Mouse (Mus musculus): ENCODE measurements around the gene Ptp4a2. TPM values are rescaled to one million over a fixed set of nuclear protein-coding genes. Genes with fewer than 3 reads are reported as not detected.
"Not testable (repeated sequence)": the region's sequence is repeated elsewhere in the genome, so short reads cannot be mapped to it uniquely, and the experiment has no call there.

Ptp4a2 gene
- polyA plus RNA-seq, 1 experiment from 2014 or later, result 272 TPM

DNA sequence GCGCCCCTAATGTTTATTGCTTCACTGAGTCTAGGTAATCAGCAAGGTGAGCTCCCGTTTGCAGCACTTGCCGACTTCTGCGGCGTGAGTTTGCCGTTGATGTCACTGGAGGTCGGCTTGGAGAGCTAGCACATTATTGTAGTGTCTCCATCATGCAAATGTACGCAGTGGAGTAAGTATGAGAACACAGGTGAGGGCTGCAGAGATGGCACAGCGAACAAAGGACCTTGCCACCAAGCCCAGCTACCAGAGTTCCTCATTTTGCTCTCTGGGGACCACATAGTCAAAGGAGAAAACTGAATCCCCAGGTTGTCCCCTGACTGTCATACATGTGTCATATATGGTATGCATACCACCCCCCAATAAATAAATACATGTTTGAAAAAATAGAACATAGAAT lies 49.4 kb downstream of the Ptp4a2 start:
- 88% methylated on average over 9 of the region's 9 CpGs for WGBS
- no peaks in the 10 kb centered on the region for H3K9me3 ChIP-seq (ENCODE audit: low read length)
- peaks cover 6% of the 10 kb centered on the region; the same call in 1 of the 2 replicates for H3K4me1 ChIP-seq (ENCODE audit: insufficient read depth, low read length)
- H3K4me2 ChIP-seq (replicated peaks; ENCODE audit: low read depth, low read length), result no peak overlapping the region
- H3K27me3 ChIP-seq (ENCODE audit: insufficient read depth, low read length), result no peaks in the 10 kb centered on the region
- H3K36me3 ChIP-seq (ENCODE audit: insufficient read depth, low read length), result no peaks in the 10 kb centered on the region
- H3K9ac ChIP-seq (replicated peaks; ENCODE audit: low read length), result no peak overlapping the region
- H3K4me3 ChIP-seq (ENCODE audit: low read length), result no peak overlapping the region
- no peak overlapping the region for H3K27ac ChIP-seq (ENCODE audit: low read length)
- no peak for ATAC-seq (ENCODE audit: low FRiP score, low TSS enrichment)

DNA sequence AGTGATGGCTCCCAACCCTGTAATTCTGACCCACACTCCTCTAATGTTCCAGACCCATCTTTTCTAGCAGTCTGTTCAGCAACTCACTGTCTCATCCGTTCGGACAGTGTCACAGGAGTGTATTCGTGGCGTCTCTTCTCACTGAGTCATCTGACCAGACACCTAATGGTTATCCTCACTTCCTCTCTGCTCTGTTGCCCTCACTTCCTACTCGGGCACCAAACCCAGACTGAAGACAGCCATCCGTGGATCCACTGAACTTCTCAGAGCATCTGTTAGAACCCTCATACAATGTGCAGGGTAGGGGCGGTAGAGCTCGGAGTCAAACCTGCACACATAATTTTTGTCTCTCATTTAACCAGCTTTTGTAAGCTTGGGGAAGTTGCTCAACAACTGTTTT lies 50.4 kb downstream of the Ptp4a2 start:
- Histone ChIP-seq H3K27me3 (ENCODE audit: insufficient read depth, low read length) (no peaks in the 10 kb centered on the region), H3K4me2 (replicated peaks; ENCODE audit: low read depth, low read length) (no peak overlapping the region), H3K4me1 (ENCODE audit: insufficient read depth, low read length) (peaks cover 2% of the 10 kb centered on the region; the same call in 1 of the 2 replicates), H3K4me3 (ENCODE audit: low read length) (no peak overlapping the region), H3K36me3 (ENCODE audit: insufficient read depth, low read length) (no peaks in the 10 kb centered on the region), H3K9me3 (ENCODE audit: low read length) (peaks cover 3% of the 10 kb centered on the region; the same call in 1 of the 2 replicates), H3K9ac (replicated peaks; ENCODE audit: low read length) (no peak overlapping the region), H3K27ac (ENCODE audit: low read length) (no peak overlapping the region)
- 68% methylated on average over 8 of the region's 8 CpGs for WGBS
- no peak for ATAC-seq (ENCODE audit: low FRiP score, low TSS enrichment)

DNA sequence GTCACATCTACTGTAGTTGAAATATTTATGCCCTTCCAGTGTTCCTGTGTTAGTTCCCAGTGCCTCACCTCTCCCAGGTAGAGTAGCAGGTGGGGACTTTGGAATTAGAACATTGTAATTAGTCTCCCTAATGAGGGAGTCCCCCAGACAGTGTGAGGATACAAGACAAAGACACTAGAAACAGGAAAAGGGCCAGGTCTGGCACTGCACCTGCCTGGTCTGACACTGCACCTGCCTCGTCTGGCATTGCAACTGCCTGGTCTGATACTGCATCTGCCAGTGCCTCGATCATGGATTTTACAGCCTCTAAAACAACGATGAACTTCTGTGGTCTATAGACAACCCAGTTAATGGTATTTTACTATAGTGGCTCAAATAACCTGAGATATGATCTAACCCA lies 51.3 kb downstream of the Ptp4a2 start:
- no peak overlapping the region for H3K4me3 ChIP-seq (ENCODE audit: low read length)
- 89% methylated on average over 3 of the region's 3 CpGs for WGBS
- no peak overlapping the region for H3K27ac ChIP-seq (ENCODE audit: low read length)

DNA sequence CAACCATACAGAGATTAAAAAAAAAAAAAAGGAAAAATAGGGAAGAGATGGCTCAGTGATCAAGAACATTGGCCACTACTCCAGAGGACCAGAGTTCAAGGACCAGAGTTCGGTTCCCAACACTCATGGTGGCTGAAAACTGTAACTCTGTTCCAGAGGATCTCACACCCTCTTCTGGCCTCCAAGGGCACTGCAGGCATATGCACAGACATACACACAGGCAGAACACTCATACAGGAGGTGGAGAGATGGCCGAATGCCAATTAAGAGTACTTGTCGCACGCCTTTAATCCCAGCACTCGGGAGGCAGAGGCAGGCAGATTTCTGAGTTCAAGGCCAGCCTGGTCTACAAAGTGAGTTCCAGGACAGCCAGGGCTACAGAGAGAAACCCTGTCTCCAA lies 55.2 kb downstream of the Ptp4a2 start:
- H3K4me2 ChIP-seq (replicated peaks; ENCODE audit: low read depth, low read length); H3K36me3 ChIP-seq (ENCODE audit: insufficient read depth, low read length); H3K27me3 ChIP-seq (ENCODE audit: insufficient read depth, low read length); H3K9me3 ChIP-seq (ENCODE audit: low read length); ATAC-seq (ENCODE audit: low FRiP score, low TSS enrichment); H3K27ac ChIP-seq (ENCODE audit: low read length); H3K4me1 ChIP-seq (ENCODE audit: insufficient read depth, low read length); H3K4me3 ChIP-seq (ENCODE audit: low read length); H3K9ac ChIP-seq (replicated peaks; ENCODE audit: low read length): not testable (repeated sequence)
- 98% methylated on average over 5 of the region's 5 CpGs for WGBS

More for the DNA sequence above, 51.3 kb downstream of the Ptp4a2 start:
- Histone ChIP-seq H3K27me3 (ENCODE audit: insufficient read depth, low read length) (no peaks in the 10 kb centered on the region), H3K4me2 (replicated peaks; ENCODE audit: low read depth, low read length) (no peak overlapping the region), H3K9ac (replicated peaks; ENCODE audit: low read length) (no peak overlapping the region), H3K9me3 (ENCODE audit: low read length) (peaks cover 3% of the 10 kb centered on the region; the same call in 1 of the 2 replicates), H3K4me1 (ENCODE audit: insufficient read depth, low read length) (no peaks in the 10 kb centered on the region), H3K36me3 (ENCODE audit: insufficient read depth, low read length) (no peaks in the 10 kb centered on the region)
- ATAC-seq (ENCODE audit: low FRiP score, low TSS enrichment), result no peak

DNA sequence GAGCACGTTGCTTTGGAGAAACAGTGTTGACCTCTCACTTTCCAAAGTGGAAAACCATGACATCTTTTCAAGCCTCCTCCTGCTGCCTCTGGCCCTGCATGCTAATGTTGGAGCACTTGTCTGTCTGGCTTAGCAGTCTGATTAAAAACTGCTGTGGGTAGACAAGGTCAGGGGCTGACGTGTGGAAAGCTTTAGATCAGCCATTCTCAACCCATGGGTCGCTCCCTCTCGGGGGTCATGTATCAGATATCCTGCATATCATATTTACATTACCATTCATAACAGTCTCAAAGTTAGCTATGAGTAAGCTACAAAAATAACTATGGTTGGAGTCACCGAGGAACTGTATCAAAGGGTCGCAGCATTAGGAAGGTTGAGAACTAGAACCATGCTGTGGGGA lies 57.2 kb downstream of the Ptp4a2 start:
- H3K4me3 ChIP-seq (ENCODE audit: low read length), result no peak overlapping the region
- H3K27ac ChIP-seq (ENCODE audit: low read length), result no peak overlapping the region
- peaks cover 4% of the 10 kb centered on the region; the same call in 1 of the 2 replicates for H3K4me1 ChIP-seq (ENCODE audit: insufficient read depth, low read length)
- WGBS, result 44% methylated on average over 6 of the region's 6 CpGs
- H3K9me3 ChIP-seq (ENCODE audit: low read length), result peaks cover 3% of the 10 kb centered on the region; the same call in 1 of the 2 replicates
- H3K36me3 ChIP-seq (ENCODE audit: insufficient read depth, low read length), result no peaks in the 10 kb centered on the region
- no peak overlapping the region for H3K9ac ChIP-seq (replicated peaks; ENCODE audit: low read length)
- no peak overlapping the region for H3K4me2 ChIP-seq (replicated peaks; ENCODE audit: low read depth, low read length)
- H3K27me3 ChIP-seq (ENCODE audit: insufficient read depth, low read length), result no peaks in the 10 kb centered on the region
- no peak for ATAC-seq (ENCODE audit: low FRiP score, low TSS enrichment)

DNA sequence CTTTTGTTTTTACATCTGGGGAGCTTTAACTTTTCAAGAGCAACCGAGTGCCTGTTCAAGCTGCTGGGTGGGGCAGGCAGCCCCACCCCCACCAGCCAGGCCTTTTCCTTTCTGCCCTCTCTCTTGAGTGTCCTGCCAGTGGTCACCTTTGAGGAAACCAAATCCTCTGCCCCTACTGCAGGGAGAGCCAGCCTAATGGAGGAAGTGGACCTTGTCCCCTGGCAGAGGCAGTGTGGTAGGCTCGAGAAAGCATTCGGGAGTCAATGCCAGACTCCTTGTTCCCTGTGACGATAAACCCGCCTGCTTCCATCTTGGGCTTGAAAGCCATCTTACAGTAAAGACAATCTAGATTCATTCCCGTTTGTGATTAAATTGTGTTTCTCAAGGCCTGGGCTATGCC lies 59.5 kb downstream of the Ptp4a2 start:
- Histone ChIP-seq H3K4me1 (ENCODE audit: insufficient read depth, low read length) (peaks cover 4% of the 10 kb centered on the region; the same call in 1 of the 2 replicates), H3K27ac (ENCODE audit: low read length) (no peak overlapping the region), H3K36me3 (ENCODE audit: insufficient read depth, low read length) (no peaks in the 10 kb centered on the region), H3K9ac (replicated peaks; ENCODE audit: low read length) (no peak overlapping the region), H3K27me3 (ENCODE audit: insufficient read depth, low read length) (no peaks in the 10 kb centered on the region), H3K4me3 (ENCODE audit: low read length) (no peak overlapping the region), H3K9me3 (ENCODE audit: low read length) (peaks cover 3% of the 10 kb centered on the region; the same call in 1 of the 2 replicates), H3K4me2 (replicated peaks; ENCODE audit: low read depth, low read length) (no peak overlapping the region)
- ATAC-seq (ENCODE audit: low FRiP score, low TSS enrichment), result 0 out of 2 replicates have a peak, but pooled peaks have one; percentile 70
- WGBS, result 49% methylated on average over 6 of the region's 6 CpGs

DNA sequence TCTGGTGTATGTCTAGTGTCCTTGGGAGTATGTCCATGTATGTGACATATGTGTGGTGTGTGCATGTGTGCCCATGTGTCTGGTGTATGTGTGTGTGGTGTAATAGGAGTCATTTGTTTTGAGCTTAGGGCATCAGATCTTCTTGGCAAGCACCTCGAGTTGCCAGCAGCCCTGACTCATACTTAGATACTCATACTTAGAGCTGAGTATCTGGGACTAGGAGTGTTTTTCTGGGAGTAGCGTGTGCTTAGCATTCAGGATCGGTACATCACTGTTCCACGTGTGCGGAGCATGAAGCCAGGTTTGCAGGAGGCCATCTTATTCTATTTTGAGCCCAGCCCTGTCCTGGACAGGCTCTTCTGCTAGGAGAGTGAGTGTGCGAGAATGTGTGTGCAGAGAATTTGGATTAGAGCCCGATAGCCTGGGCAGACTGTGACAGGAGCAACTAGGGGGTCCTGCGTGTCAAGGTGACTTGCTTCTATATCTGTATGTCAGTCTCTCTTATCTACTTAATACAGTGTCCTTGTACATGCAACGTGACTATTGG lies 61.4 kb downstream of the Ptp4a2 start:
- H3K4me2 ChIP-seq (replicated peaks; ENCODE audit: low read depth, low read length), result no peak overlapping the region
- peaks cover 13% of the 10 kb centered on the region for H3K4me1 ChIP-seq (ENCODE audit: insufficient read depth, low read length)
- H3K27me3 ChIP-seq (ENCODE audit: insufficient read depth, low read length), result no peaks in the 10 kb centered on the region
- no peak overlapping the region for H3K9ac ChIP-seq (replicated peaks; ENCODE audit: low read length)
- ATAC-seq (ENCODE audit: low FRiP score, low TSS enrichment), result no peak
- no peak overlapping the region for H3K27ac ChIP-seq (ENCODE audit: low read length)
- WGBS, result 90% methylated on average over 9 of the region's 9 CpGs
- no peak overlapping the region for H3K4me3 ChIP-seq (ENCODE audit: low read length)
- H3K9me3 ChIP-seq (ENCODE audit: low read length), result no peaks in the 10 kb centered on the region
- H3K36me3 ChIP-seq (ENCODE audit: insufficient read depth, low read length), result no peaks in the 10 kb centered on the region

DNA sequence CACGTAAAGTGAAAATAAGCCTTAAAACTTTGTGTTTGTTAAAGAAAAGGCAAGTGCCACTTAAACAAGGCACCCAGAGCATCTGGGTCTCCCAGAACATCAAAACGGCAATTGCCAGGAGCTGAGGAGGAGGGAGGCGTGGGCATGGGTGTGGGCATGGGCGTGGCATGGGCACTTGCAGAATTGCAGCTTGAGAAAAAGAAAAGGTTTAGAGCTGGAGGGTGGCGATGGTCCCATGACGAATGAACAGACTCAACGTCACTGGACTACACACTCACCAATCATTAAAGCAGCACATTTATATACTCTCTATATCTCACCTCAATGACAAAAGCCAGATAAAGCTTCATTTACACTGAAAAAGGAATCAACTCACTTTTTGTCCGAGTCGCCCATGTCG lies 63.8 kb downstream of the Ptp4a2 start:
- peaks cover 21% of the 10 kb centered on the region for H3K4me1 ChIP-seq (ENCODE audit: insufficient read depth, low read length)
- H3K4me3 ChIP-seq (ENCODE audit: low read length), result no peak overlapping the region
- no peak overlapping the region for H3K27ac ChIP-seq (ENCODE audit: low read length)
- WGBS, result 84% methylated on average over 10 of the region's 10 CpGs
- no peak overlapping the region for H3K9ac ChIP-seq (replicated peaks; ENCODE audit: low read length)
- no peaks in the 10 kb centered on the region for H3K27me3 ChIP-seq (ENCODE audit: insufficient read depth, low read length)
- no peaks in the 10 kb centered on the region for H3K36me3 ChIP-seq (ENCODE audit: insufficient read depth, low read length)
- H3K9me3 ChIP-seq (ENCODE audit: low read length), result no peaks in the 10 kb centered on the region
- H3K4me2 ChIP-seq (replicated peaks; ENCODE audit: low read depth, low read length), result no peak overlapping the region
- ATAC-seq (ENCODE audit: low FRiP score, low TSS enrichment), result no peak

DNA sequence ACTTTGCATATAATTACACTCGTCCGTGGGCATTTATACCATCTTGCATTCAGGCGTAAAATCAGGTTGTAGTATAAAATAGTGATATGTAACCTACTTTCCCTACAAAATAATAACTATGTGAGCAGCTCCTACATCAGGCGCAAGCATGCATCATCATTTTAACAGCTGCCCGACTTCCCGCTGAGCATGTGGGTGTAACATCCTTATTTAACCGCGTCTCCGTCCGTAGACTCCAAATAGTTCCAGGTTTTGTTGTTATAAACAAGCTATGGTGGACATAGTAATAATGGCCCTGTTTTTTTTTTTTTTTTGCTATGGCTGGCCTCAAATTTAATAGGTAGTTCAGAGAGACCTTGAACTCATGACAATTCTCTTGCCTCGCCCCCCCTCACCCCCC lies 64.4 kb downstream of the Ptp4a2 start:
- no peak overlapping the region for H3K4me3 ChIP-seq (ENCODE audit: low read length)
- 84% methylated on average over 11 of the region's 11 CpGs for WGBS
- no peak overlapping the region for H3K4me2 ChIP-seq (replicated peaks; ENCODE audit: low read depth, low read length)
- ATAC-seq (ENCODE audit: low FRiP score, low TSS enrichment), result no peak
- no peaks in the 10 kb centered on the region for H3K36me3 ChIP-seq (ENCODE audit: insufficient read depth, low read length)
- peaks cover 20% of the 10 kb centered on the region for H3K4me1 ChIP-seq (ENCODE audit: insufficient read depth, low read length)
- no peak overlapping the region for H3K27ac ChIP-seq (ENCODE audit: low read length)
- no peaks in the 10 kb centered on the region for H3K9me3 ChIP-seq (ENCODE audit: low read length)
- H3K9ac ChIP-seq (replicated peaks; ENCODE audit: low read length), result no peak overlapping the region
- no peaks in the 10 kb centered on the region for H3K27me3 ChIP-seq (ENCODE audit: insufficient read depth, low read length)

DNA sequence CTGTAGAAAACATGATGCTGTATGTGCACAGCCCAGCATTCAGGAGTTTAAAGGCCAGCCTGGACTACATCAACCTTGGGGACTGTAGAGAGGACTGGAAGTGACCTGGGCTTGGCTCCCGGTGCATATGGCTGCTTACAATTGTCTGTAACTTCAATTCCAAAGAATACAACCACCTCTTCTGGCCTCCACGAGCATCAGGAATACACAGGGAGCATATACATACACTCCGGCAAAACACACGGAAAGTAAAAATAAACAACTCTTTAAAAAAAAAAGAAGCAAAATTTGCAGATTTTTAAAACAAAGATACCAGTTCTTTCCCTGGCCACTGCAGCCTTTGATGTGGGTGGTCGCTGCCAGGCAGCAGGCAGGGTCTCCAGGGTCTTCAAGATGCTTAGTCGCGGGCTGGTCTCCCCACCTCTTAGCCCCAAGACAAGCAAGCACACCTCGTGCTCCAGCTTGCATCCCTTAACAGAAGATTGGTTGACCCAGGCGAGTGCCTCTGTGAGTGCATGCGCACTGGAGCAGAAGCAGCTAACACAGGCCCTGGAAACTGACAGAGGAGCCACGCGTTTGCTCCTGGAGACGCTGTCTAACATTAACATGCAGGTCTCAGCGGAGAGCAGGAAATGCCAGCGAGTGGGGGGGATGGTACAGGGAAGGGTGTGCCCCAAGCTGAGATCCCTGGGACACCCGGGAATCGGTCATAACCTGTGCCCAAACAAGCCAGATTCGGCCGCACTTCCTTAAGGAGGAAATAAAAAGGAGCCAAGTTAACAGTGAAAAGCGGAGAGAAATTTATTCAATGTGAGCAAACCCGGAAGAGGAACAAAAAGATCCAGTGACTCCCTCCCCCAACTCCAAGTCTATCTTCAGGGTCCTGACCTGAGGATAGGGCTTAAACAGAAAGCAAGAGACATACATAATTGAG lies 66.1 kb downstream of the Ptp4a2 start:
- 13% methylated on average over 21 of the region's 21 CpGs for WGBS

More for the DNA sequence above, 66.1 kb downstream of the Ptp4a2 start:
- H3K4me3 ChIP-seq (ENCODE audit: low read length), result peak overlapping the region; percentile 32
- H3K9me3 ChIP-seq (ENCODE audit: low read length), result no peaks in the 10 kb centered on the region
- peaks cover 22% of the 10 kb centered on the region for H3K4me1 ChIP-seq (ENCODE audit: insufficient read depth, low read length)
- peak overlapping the region; percentile 64 for H3K9ac ChIP-seq (replicated peaks; ENCODE audit: low read length)
- H3K27me3 ChIP-seq (ENCODE audit: insufficient read depth, low read length), result no peaks in the 10 kb centered on the region
- peak; percentile 93 for ATAC-seq (ENCODE audit: low FRiP score, low TSS enrichment)
- no peaks in the 10 kb centered on the region for H3K36me3 ChIP-seq (ENCODE audit: insufficient read depth, low read length)
- peak overlapping the region; percentile 91 for H3K27ac ChIP-seq (ENCODE audit: low read length)
- peak overlapping the region; percentile 54 for H3K4me2 ChIP-seq (replicated peaks; ENCODE audit: low read depth, low read length)
